Mouse (Mus musculus): ENCODE measurements around the gene 9930111J21Rik1. TPM values are rescaled to one million over a fixed set of nuclear protein-coding genes. Genes with fewer than 3 reads are reported as not detected.
"Not testable (repeated sequence)": the region's sequence is repeated elsewhere in the genome, so short reads cannot be mapped to it uniquely, and the experiment has no call there.

The 9930111J21Rik1 gene
- polyA plus RNA-seq (2016; fragmentation: Nextera tagmentation; extraction: Ambion mirVana): 0.50 and 0.89 TPM in 2 replicates

DNA sequence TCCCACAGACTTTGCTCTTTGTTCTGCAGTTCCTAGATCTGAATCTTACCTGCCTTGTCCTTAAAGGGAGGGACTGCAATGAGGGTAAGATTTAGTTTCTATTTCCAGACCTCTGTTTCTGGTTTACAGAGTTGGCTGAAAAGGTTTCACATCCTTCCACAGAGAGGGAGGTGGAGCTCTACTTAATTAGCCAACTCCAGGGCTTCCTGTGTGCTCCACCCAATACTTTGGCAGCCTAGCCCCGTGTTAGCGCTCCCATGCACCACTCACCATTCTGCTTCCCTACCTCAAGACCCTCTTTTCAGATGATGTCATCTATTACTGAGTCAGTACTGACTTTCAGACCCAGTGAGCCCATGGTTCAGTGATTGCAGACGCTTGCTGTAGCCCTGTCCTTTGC lies at the start of gene 9930111J21Rik1:
Gene 9930111J21Rik1, minus strand, starts transcription at position 148 of the 400 bp plus-strand sequence.
- no CpG with 5 or more reads among the region's 3 CpGs for WGBS (ENCODE audit: insufficient replicate concordance)
- ATAC-seq: 0 out of 2 replicates have a peak, but pooled peaks have one; percentile 30
- not testable (repeated sequence) for H3K36me3 ChIP-seq; H3K27me3 ChIP-seq (replicated peaks); H3K4me1 ChIP-seq; H3K27ac ChIP-seq; H3K9me3 ChIP-seq (replicated peaks); H3K9ac ChIP-seq; H3K4me3 ChIP-seq; H3K4me2 ChIP-seq

DNA sequence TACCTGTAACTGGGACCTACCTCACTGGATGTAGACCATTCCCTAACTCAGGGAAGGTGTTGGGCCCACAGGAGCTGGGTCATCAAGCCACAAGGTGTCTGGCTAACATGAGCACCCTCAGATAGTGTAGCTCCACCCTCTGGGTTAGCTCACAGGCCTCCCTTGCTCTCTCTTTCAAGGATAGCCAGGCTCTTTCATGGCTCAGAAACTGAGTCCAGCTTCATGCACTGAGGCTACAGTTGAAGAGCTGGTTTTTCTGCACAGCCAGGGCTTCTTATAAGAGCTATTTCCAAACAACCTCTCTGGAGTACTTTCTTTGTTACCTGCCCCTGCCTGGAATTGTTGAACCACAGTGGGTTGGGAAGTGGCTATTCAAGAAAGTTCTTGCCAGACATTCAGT lies 32.9 kb upstream of the 9930111J21Rik1 start:
- not testable (repeated sequence) for H3K36me3 ChIP-seq; H3K27me3 ChIP-seq (replicated peaks); H3K4me2 ChIP-seq; ATAC-seq; H3K4me1 ChIP-seq; H3K4me3 ChIP-seq; H3K9ac ChIP-seq; H3K27ac ChIP-seq; H3K9me3 ChIP-seq (replicated peaks)

DNA sequence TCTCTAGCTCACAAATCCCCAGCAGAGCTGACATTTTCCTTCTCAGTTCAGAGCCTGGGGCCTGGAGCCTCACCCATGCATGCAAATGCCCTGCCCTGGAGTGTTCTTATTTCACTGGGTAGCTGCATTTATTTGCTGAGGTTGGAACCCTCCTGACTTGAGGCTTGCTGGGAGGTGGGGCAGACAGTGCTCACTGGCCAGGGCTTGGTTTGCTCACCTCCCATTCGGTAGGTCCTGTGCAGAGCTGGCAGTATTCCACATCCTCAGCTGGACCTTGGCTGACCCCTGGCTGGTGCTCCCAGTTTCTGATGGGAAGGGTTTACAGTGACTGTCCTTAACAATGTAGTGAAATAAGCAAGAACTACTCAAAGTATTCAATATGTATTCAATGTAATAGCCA lies 27.6 kb upstream of the 9930111J21Rik1 start:
- H3K36me3 ChIP-seq; H3K4me2 ChIP-seq; ATAC-seq; H3K27ac ChIP-seq; H3K4me3 ChIP-seq; H3K9ac ChIP-seq; H3K9me3 ChIP-seq (replicated peaks); H3K27me3 ChIP-seq (replicated peaks); H3K4me1 ChIP-seq: not testable (repeated sequence)
- 28% methylated on average over 1 of the region's 1 CpGs for WGBS (ENCODE audit: insufficient replicate concordance)

DNA sequence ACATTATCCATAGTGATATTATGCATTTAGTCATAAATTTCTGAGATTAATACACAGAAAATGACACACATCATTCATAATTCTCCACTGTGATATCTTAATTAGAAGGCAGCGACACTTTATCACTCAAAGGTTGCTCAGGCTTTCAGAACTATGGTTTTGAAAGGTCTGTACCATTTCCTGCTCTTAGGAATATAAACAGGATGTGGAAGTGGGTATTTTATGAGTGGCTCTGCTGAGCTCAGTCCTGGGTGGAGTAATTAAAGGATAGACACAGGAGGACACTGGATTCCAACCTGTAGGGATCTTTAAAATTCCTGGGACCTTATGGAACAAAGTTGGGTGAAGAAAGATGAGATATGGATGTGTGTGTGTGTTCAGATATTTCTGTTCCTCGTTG lies 27.1 kb upstream of the 9930111J21Rik1 start:
- not testable (repeated sequence) for ATAC-seq; H3K36me3 ChIP-seq; H3K9ac ChIP-seq; H3K27ac ChIP-seq; H3K4me3 ChIP-seq; H3K27me3 ChIP-seq (replicated peaks); H3K4me2 ChIP-seq; H3K9me3 ChIP-seq (replicated peaks); H3K4me1 ChIP-seq
- WGBS (ENCODE audit: insufficient replicate concordance): 27% methylated on average over 2 of the region's 2 CpGs

DNA sequence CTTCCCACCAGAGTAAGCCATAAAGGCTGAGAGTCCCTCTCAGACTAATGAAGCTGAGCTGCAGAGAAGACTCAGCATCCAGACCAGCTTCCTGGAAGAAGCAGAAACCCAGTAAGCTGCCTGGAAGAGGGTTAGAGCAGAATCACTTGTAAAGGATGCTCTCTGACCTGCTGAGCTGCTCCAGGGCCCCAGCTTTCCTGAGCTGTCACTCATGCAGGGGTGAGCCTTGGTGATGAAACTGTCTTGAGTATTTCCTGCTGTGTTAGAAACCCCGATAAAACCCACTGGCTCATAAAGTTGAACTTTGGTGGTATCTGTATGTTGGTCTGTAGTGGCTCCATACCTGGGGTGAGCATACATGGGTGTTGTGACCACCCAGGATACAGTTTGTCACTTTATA lies 21.2 kb upstream of the 9930111J21Rik1 start:
- WGBS (ENCODE audit: insufficient replicate concordance): 28% methylated on average over 1 of the region's 1 CpGs
- not testable (repeated sequence) for H3K9ac ChIP-seq; H3K9me3 ChIP-seq (replicated peaks); H3K27me3 ChIP-seq (replicated peaks); H3K4me1 ChIP-seq; ATAC-seq; H3K4me2 ChIP-seq; H3K4me3 ChIP-seq; H3K36me3 ChIP-seq; H3K27ac ChIP-seq

DNA sequence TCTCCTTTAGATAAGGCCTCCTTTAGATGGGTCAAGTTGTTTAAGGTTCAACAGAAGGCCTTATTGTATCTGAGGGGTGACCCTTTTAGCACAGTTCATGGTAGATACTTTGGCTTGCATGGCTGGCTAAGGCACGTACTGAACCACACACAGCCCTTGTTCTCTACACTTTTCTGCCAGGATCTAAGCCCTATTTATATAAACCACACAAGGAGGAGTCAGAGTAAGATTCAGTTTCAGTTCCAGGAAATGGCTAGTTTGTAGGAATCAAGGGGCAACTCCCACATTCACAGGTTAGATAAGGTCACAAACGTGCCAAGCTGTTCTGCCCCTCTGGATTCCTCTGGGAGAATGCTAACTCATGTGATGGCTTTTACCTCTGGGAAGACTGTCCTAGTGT lies 14.8 kb upstream of the 9930111J21Rik1 start, which contains the start of gene Tgtp1:
Gene Tgtp1, minus strand, starts transcription at position 155 of the 400 bp plus-strand sequence.
- 16% methylated on average over 2 of the region's 2 CpGs for WGBS (ENCODE audit: insufficient replicate concordance)
- H3K4me1 ChIP-seq: peaks cover 16% of the 10 kb centered on the region
- ATAC-seq; H3K9ac ChIP-seq; H3K4me2 ChIP-seq; H3K9me3 ChIP-seq (replicated peaks); H3K27me3 ChIP-seq (replicated peaks); H3K4me3 ChIP-seq; H3K27ac ChIP-seq; H3K36me3 ChIP-seq: not testable (repeated sequence)

DNA sequence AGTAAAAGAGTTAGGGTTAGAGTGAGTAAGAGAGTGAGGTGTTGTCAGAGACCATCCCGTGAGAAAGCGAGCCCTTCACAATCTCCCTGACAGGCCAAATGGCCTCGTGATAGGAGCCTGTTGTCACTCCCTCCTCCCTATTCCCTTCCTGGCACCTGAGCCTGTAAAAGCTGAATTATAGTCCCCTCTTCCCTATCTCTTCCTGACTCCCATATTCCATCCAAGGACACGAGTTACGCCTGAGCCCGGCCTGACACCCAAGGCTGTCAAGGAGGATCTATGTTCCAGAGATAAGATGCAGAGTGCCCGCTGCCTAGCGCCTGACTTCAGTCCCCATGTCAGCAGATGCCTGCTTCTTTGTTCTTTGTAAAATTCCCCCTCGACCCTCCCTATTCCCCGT lies 14.1 kb upstream of the 9930111J21Rik1 start:
- not testable (repeated sequence) for H3K4me2 ChIP-seq; H3K27ac ChIP-seq; H3K36me3 ChIP-seq; H3K27me3 ChIP-seq (replicated peaks); H3K9me3 ChIP-seq (replicated peaks); ATAC-seq; H3K9ac ChIP-seq; H3K4me3 ChIP-seq
- WGBS (ENCODE audit: insufficient replicate concordance): 37% methylated on average over 10 of the region's 10 CpGs
- H3K4me1 ChIP-seq: peaks cover 16% of the 10 kb centered on the region

DNA sequence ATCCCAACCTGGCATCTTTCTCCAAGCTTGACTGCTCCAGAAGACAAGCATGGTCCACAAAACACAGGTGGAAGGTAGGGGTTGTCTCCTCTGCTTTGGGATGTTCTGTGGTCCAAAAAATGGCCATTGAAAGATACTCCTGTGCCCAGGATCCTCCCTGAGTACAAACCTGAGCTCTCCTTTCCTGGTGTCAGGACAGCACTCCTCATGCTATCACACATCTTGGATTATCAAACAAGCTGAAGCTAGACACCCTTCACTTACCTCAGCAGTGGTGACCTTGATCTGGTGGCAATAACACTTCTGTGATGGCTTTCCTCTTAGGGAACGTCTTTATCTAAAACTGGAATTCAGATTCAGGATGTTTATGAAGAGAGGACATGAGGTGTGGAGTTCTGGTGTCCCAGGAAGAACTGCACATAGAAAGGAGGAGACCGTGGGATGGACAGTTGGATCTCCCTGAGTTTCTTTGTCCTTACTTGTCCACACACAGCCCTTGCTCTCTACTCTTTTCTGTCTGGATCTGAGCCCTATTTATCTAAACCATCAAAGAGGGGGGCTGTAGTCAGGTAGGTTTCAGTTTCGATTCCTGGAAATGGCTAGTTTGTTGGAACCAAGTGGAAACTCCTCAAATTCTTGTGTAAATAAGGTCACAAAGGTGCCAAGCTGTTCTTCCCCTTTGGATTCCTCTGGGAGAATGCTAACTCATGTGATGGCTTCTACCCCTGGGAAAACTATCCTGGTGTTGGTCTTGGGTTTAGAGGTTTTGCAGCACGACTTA lies 12.7 kb upstream of the 9930111J21Rik1 start, which contains the start of gene Gm12185:
Gene Gm12185, minus strand, starts transcription at position 487 of the 781 bp plus-strand sequence.
- ATAC-seq; H3K27ac ChIP-seq; H3K27me3 ChIP-seq (replicated peaks); H3K9ac ChIP-seq; H3K36me3 ChIP-seq; H3K4me3 ChIP-seq; H3K9me3 ChIP-seq (replicated peaks); H3K4me2 ChIP-seq: not testable (repeated sequence)
- WGBS (ENCODE audit: insufficient replicate concordance): 46% methylated on average over 4 of the region's 4 CpGs
- H3K4me1 ChIP-seq: peaks cover 16% of the 10 kb centered on the region

DNA sequence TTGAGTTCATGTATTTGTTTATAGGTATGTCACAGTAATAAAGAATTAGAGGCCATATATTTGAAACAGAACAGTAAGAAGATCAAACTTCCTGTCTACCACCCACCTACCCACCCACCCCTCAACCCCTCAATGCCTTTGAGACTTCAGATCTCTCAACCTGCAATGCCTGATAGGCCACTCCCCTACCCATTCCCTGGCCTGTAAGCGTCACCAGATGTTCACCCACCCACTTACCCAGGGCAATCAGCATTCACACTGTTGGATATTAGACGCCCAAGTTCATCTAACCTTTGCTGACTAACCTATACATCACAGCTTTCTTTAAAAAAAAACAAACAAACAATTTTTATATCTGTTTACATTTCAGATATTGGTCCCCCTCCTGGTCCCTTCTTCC lies 10.8 kb upstream of the 9930111J21Rik1 start:
- not testable (repeated sequence) for H3K4me3 ChIP-seq; H3K27me3 ChIP-seq (replicated peaks); H3K4me2 ChIP-seq; ATAC-seq; H3K9ac ChIP-seq; H3K27ac ChIP-seq; H3K36me3 ChIP-seq; H3K9me3 ChIP-seq (replicated peaks)
- 55% methylated on average over 2 of the region's 2 CpGs for WGBS (ENCODE audit: insufficient replicate concordance)
- peaks cover 16% of the 10 kb centered on the region for H3K4me1 ChIP-seq

DNA sequence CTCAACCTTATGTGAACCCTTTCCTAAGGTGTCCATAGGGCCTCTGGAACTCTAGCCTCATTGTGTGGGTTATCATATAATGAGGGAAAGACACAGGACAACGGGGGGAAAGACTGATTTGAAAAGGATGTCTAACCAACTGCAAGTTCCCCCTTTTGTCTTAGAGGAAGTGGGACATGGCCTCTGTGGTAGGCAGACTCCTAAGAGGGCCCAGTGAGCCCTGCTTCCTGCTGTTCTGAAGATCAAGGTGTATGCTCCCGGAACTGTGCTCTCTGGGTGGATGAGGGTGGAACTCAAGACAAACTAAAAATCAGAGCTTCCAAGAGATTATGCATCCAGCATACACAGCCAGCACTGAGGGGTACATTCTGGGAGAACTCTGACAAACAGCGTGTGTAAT lies 9.0 kb upstream of the 9930111J21Rik1 start:
- H3K4me2 ChIP-seq; H3K27me3 ChIP-seq (replicated peaks); ATAC-seq; H3K9me3 ChIP-seq (replicated peaks); H3K27ac ChIP-seq; H3K4me1 ChIP-seq; H3K4me3 ChIP-seq; H3K9ac ChIP-seq; H3K36me3 ChIP-seq: not testable (repeated sequence)
- WGBS (ENCODE audit: insufficient replicate concordance): 50% methylated on average over 2 of the region's 3 CpGs

DNA sequence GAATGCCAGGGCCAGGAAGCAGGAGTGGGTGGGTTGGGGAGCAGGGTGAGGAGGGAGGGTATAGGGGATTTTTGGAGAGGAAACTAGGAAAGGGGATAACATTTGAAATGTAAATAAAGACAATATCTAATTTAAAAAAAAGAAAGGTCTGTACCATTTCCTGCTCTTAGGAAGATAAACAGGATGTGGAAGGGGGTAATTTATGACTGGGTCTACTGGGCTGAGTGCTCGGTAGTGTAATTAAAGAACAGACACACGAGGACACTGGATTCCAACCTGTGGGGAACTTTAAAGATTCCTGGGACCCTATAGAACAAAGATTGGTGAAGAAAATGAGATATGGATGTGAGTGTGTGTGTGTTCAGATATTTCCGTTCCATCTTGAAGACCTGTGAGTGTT lies 3.6 kb upstream of the 9930111J21Rik1 start:
- not testable (repeated sequence) for H3K9me3 ChIP-seq (replicated peaks); H3K9ac ChIP-seq; H3K4me1 ChIP-seq; H3K27ac ChIP-seq; H3K36me3 ChIP-seq; H3K27me3 ChIP-seq (replicated peaks); H3K4me3 ChIP-seq; ATAC-seq; H3K4me2 ChIP-seq
- WGBS (ENCODE audit: insufficient replicate concordance): no CpG with 5 or more reads among the region's 3 CpGs

DNA sequence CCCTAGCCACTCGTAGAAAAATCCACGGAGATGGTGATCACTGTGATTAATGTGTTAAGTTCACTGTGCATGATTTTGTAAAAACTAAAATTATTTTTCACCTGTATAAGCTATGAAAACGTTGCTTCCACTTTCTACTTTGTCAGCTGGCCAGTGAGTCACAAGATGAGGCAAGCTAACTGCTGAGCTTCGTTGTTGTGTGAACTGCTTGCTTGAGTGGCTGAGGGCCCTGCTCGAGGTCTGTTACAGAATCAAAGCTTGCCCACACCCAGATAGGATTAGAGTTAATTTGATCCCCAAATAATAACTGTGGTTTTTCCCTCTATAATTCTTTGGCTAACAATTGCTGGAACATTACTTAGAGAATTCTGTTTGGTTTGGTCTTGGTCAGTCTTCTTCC lies 854 bp upstream of the 9930111J21Rik1 start:
- not testable (repeated sequence) for H3K27ac ChIP-seq; H3K4me3 ChIP-seq; H3K9ac ChIP-seq; ATAC-seq; H3K9me3 ChIP-seq (replicated peaks); H3K27me3 ChIP-seq (replicated peaks); H3K4me2 ChIP-seq; H3K36me3 ChIP-seq; H3K4me1 ChIP-seq
- WGBS (ENCODE audit: insufficient replicate concordance): no CpG with 5 or more reads among the region's 5 CpGs

All from liver, embryonic 12.5 days (tissue).